Mouse (Mus musculus) MEL (cell line): ENCODE results near the gene Frmd5. TPM values are rescaled to one million over a fixed set of nuclear protein-coding genes. Genes with fewer than 3 reads are reported as not detected.

Experiments
- DNase-seq: peaks from one replicate; pipeline ENCODE4 v3.0.0; 2011; ENCODE audit warnings: low read depth, low spot score
- H3K27ac ChIP-seq: 2 replicates; pipeline ENCODE4 v1.5.1; 2012; ENCODE audit warnings: low read depth, mild to moderate bottlenecking, control low read depth, low read length, moderate library complexity; ENCODE audit not compliant: control insufficient read depth
- H3K27me3 ChIP-seq, 2 experiments: fragments of 150-350 bp in 1 of 2; sonication (generic) in 1 of 2; 2 replicates each; pipeline ENCODE4 v1.6.1; 2012; ENCODE audit warnings: low read length in 2 of 2, mild to moderate bottlenecking in 2 of 2, improper control_type of control experiment in 1 of 2, moderate library complexity in 1 of 2; ENCODE audit not compliant: insufficient read depth in 2 of 2, control insufficient read depth in 1 of 2
- H3K36me3 ChIP-seq, 2 experiments: 2 replicates each; pipeline ENCODE4 v1.6.1; 2012 to 2014; ENCODE audit warnings: low read length in 2 of 2, improper control_type of control experiment in 1 of 2, inconsistent platforms in 1 of 2, mild to moderate bottlenecking in 1 of 2; ENCODE audit not compliant: insufficient read depth in 2 of 2, control insufficient read depth in 1 of 2
- H3K4me1 ChIP-seq, 2 experiments: fragments of 150-350 bp in 1 of 2; sonication (generic) in 1 of 2; 2 replicates each; pipeline ENCODE4 v1.6.1; 2012; ENCODE audit warnings: low read length in 2 of 2, improper control_type of control experiment in 1 of 2, mild to moderate bottlenecking in 1 of 2; ENCODE audit not compliant: insufficient read depth in 2 of 2, control insufficient read depth in 1 of 2
- H3K4me3 ChIP-seq, 2 experiments: fragments of 150-350 bp in 1 of 2; sonication (generic) in 1 of 2; 2 replicates each; pipeline ENCODE4 v1.5.1; 2012; ENCODE audit warnings: low read depth in 2 of 2, low read length in 2 of 2, mild to moderate bottlenecking in 2 of 2, moderate library complexity in 2 of 2, control low read depth in 1 of 2, improper control_type of control experiment in 1 of 2; ENCODE audit not compliant: control insufficient read depth in 1 of 2, insufficient read depth in 1 of 2
- H3K79me2 ChIP-seq: 2 replicates; pipeline ENCODE4 v1.6.1; 2012; ENCODE audit warnings: mild to moderate bottlenecking, low read length, moderate library complexity; ENCODE audit not compliant: control insufficient read depth, poor library complexity, insufficient read depth
- H3K9ac ChIP-seq: 2 replicates; pipeline ENCODE4 v1.6.1; 2012; ENCODE audit warnings: low read depth, mild to moderate bottlenecking, control low read depth, low read length, moderate library complexity; ENCODE audit not compliant: control insufficient read depth, poor library complexity, severe bottlenecking
- H3K9me3 ChIP-seq: fragments of 150-350 bp; sonication (generic); replicated peaks from 2 replicates; pipeline ENCODE4 v1.6.1; 2012; ENCODE audit warnings: mild to moderate bottlenecking, low read length, improper control_type of control experiment, moderate library complexity; ENCODE audit not compliant: insufficient read depth
- CHD2 ChIP-seq: IDR thresholded peaks from 2 replicates; pipeline ENCODE4 v1.6.1; 2011; ENCODE audit warnings: low read length, improper control_type of control experiment
- E2F4 ChIP-seq: IDR thresholded peaks from 2 replicates; pipeline ENCODE4 v1.6.1; 2011; ENCODE audit warnings: low read depth, low read length, improper control_type of control experiment, borderline replicate concordance
- ELF1 ChIP-seq: IDR thresholded peaks from 2 replicates; pipeline ENCODE4 v1.6.1; 2014; ENCODE audit warnings: low read depth, mild to moderate bottlenecking, inconsistent platforms, low read length, improper control_type of control experiment, moderate library complexity
- GABPA ChIP-seq: IDR thresholded peaks from 2 replicates; pipeline ENCODE4 v1.6.1; 2012; ENCODE audit warnings: low read depth, mild to moderate bottlenecking, inconsistent platforms, low read length, improper control_type of control experiment, moderate library complexity
- HCFC1 ChIP-seq: IDR thresholded peaks from 2 replicates; pipeline ENCODE4 v1.6.1; 2012; ENCODE audit warnings: low read depth, mild to moderate bottlenecking, inconsistent platforms, low read length, improper control_type of control experiment, moderate library complexity
- MEF2A ChIP-seq: IDR thresholded peaks from 2 replicates; pipeline ENCODE4 v1.6.1; 2014; ENCODE audit warnings: low read depth, mild to moderate bottlenecking, inconsistent platforms, low read length, improper control_type of control experiment; ENCODE audit not compliant: poor library complexity, insufficient replicate concordance, severe bottlenecking; ENCODE audit errors: extremely low read depth
- MXI1 ChIP-seq: IDR thresholded peaks from 2 replicates; pipeline ENCODE4 v1.6.1; 2011; ENCODE audit warnings: mild to moderate bottlenecking, low read depth, low read length, improper control_type of control experiment
- MYC ChIP-seq: IDR thresholded peaks from 2 replicates; pipeline ENCODE4 v1.6.1; 2011; ENCODE audit warnings: low read depth, mild to moderate bottlenecking, low read length, improper control_type of control experiment, moderate library complexity
- NELFE ChIP-seq: IDR thresholded peaks from 2 replicates; pipeline ENCODE4 v1.6.1; 2011; ENCODE audit warnings: low read depth, low read length, improper control_type of control experiment
- NRF1 ChIP-seq: IDR thresholded peaks from 2 replicates; pipeline ENCODE4 v1.6.1; 2014; ENCODE audit warnings: low read depth, mild to moderate bottlenecking, inconsistent platforms, low read length, improper control_type of control experiment, moderate library complexity; ENCODE audit not compliant: poor library complexity, insufficient read depth, severe bottlenecking
- POLR2AphosphoS5 ChIP-seq: IDR thresholded peaks from 2 replicates; pipeline ENCODE4 v1.6.1; 2012; ENCODE audit warnings: low read depth, borderline replicate concordance, mild to moderate bottlenecking, inconsistent platforms, low read length, moderate library complexity, mixed read lengths
- RAD21 ChIP-seq: IDR thresholded peaks from 2 replicates; pipeline ENCODE4 v1.6.1; 2011; ENCODE audit warnings: mild to moderate bottlenecking, low read depth, low read length, improper control_type of control experiment
- RCOR1 ChIP-seq: IDR thresholded peaks from 2 replicates; pipeline ENCODE4 v1.6.1; 2012; ENCODE audit warnings: low read depth, mild to moderate bottlenecking, inconsistent platforms, low read length, improper control_type of control experiment
- SIN3A ChIP-seq: IDR thresholded peaks from 2 replicates; pipeline ENCODE4 v1.6.1; 2012; ENCODE audit warnings: low read length, improper control_type of control experiment, inconsistent platforms
- TAL1 ChIP-seq: IDR thresholded peaks from 2 replicates; pipeline ENCODE4 v1.6.1; 2012; ENCODE audit warnings: mild to moderate bottlenecking, inconsistent platforms, low read length, moderate library complexity, mixed read lengths
- TBP ChIP-seq: IDR thresholded peaks from 2 replicates; pipeline ENCODE4 v1.8.0; 2011; ENCODE audit warnings: low read depth, low read length, improper control_type of control experiment
- UBTF ChIP-seq: IDR thresholded peaks from 2 replicates; pipeline ENCODE4 v1.6.1; 2012; ENCODE audit warnings: low read depth, mild to moderate bottlenecking, inconsistent platforms, low read length, improper control_type of control experiment, moderate library complexity, borderline replicate concordance; ENCODE audit not compliant: insufficient read depth
- USF1 ChIP-seq: IDR thresholded peaks from 2 replicates; pipeline ENCODE4 v1.6.1; 2014; ENCODE audit warnings: low read depth, mild to moderate bottlenecking, inconsistent platforms, low read length, improper control_type of control experiment, moderate library complexity
- polyA plus RNA-seq, 2 experiments: library from polyadenylated mRNA; stranded (reverse) in 1 of 2; unstranded in 1 of 2; fragments of >175 nt in 1 of 2; fragments of >200 nt in 1 of 2; gene quantifications; 2 replicates each; pipeline versions ENCODE4 v1.2.1 to v1.2.4; 2012; ENCODE audit warnings: low replicate concordance in 2 of 2, low read depth in 1 of 2; ENCODE audit not compliant: insufficient read length in 2 of 2, insufficient read depth in 1 of 2, missing spikeins in 1 of 2
- total RNA-seq: library from RNA; depleted of rRNA; stranded (reverse); fragments of 300-350 nt; gene quantifications from 2 replicates; pipeline ENCODE4 v1.2.3, GENCODE M21; 2012

Frmd5 gene
- total and polyA plus RNA-seq, 3 experiments, result 0.04 to 0.15 TPM; not detected in 1

- Histone ChIP-seq H3K4me3 (no peak overlapping the region), H3K4me1 (no peaks in the 10 kb centered on the region), H3K79me2 (no peaks in the 10 kb centered on the region), H3K27me3 (no peaks in the 10 kb centered on the region; a peak in 2 of 4 replicates), H3K9ac (no peak overlapping the region), H3K27ac (no peak overlapping the region), H3K36me3 (no peaks in the 10 kb centered on the region), H3K9me3 (no peaks in the 10 kb centered on the region)
- DNase-seq, result no peak
- no peak for TF ChIP-seq GABPA
- no peak for TF ChIP-seq NELFE
- no peak for TF ChIP-seq MYC
- no peak for TF ChIP-seq POLR2AphosphoS5
- TF ChIP-seq RAD21, result no peak
- TF ChIP-seq TBP, result no peak
- no peak for TF ChIP-seq USF1
Measured at GRCm38 (mm10) chr2:121655966-121656365, 150.9 kb downstream of the Frmd5 start.

- Histone ChIP-seq H3K4me3 (no peak overlapping the region), H3K79me2 (no peaks in the 10 kb centered on the region), H3K27ac (no peak overlapping the region), H3K9me3 (no peaks in the 10 kb centered on the region), H3K9ac (no peak overlapping the region), H3K4me1 (no peaks in the 10 kb centered on the region), H3K36me3 (no peaks in the 10 kb centered on the region), H3K27me3 (no peaks in the 10 kb centered on the region; a peak in 2 of 4 replicates)
- no peak for DNase-seq
- TF ChIP-seq RCOR1 (no peak), UBTF (no peak)
Measured at GRCm38 (mm10) chr2:121655106-121655505, 151.8 kb downstream of the Frmd5 start.

DNA sequence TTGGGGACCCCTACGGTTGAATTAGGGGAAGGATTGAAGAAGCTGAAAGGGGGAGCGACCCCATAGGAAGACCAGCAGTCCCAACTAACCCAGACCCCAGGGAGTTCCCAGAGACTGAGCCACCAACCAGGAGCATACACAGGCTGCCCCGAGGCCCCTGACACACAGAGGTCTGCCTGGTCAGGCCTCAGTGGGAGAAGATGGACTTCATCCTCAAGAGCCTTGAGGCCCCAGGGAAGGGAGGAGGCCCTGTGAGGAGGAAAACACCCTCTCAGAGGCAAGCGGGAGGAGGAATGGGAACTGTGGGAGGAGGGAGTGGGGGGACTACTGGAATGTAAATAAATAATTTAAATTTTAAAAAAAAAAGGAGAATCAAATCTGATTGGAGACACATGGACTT is 160.4 kb downstream of the Frmd5 start:
- Histone ChIP-seq H3K9ac (no peak overlapping the region), H3K79me2 (no peaks in the 10 kb centered on the region), H3K4me1 (no peaks in the 10 kb centered on the region), H3K4me3 (no peak overlapping the region), H3K27ac (no peak overlapping the region), H3K27me3 (peaks cover 0 to 5% of the 10 kb centered on the region in 2 experiments; a peak in 2 of 4 replicates), H3K36me3 (no peaks in the 10 kb centered on the region), H3K9me3 (no peaks in the 10 kb centered on the region)
- TF ChIP-seq RAD21 (no peak), NELFE (no peak), NRF1 (no peak), POLR2AphosphoS5 (no peak), CHD2 (no peak), TBP (no peak), HCFC1 (no peak), MEF2A (no peak), ELF1 (no peak), SIN3A (no peak), RCOR1 (no peak), USF1 (no peak), E2F4 (no peak), MXI1 (no peak), TAL1 (no peak)
- no peak for DNase-seq
